Mouse (Mus musculus): ENCODE measurements around the gene Lars2. TPM values are rescaled to one million over a fixed set of nuclear protein-coding genes. Genes with fewer than 3 reads are reported as not detected.

Lars2 gene
- total and polyA plus RNA-seq, 3 experiments = 634 to 10,095 (median 684) TPM

DNA sequence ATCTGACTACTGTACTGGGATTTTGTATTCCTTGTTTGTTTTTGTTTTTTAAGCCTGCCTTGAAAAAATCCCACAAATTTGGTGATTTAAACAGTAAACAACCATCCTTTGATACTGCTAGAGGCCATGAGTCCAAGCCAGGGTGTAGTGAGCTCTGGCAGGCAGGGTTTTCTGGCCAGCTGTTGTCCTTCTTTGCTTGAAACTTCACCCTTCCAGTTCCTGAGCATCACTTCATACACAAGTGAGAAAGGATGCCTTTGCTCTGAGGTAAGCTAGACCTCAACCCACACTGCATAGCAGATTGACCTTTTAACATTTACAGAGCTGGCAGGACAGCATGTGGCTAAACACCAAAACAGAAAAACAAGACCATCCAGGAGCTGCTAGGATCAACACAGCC, 102.4 kb downstream of the Lars2 start:
- H3K36me3 ChIP-seq (ENCODE audit: control insufficient read depth in 1 of 2, insufficient read depth in 2 of 2, low read length in 2 of 2) = peaks cover 0 to 17% of the 10 kb centered on the region in 2 experiments; a peak in 2 of 4 replicates
- H3K27me3 ChIP-seq (ENCODE audit: control insufficient read depth in 1 of 2, insufficient read depth in 2 of 2, low read length in 2 of 2) = no peaks in the 10 kb centered on the region
- peaks cover 11 to 15% of the 10 kb centered on the region in 2 experiments for H3K4me1 ChIP-seq (ENCODE audit: control insufficient read depth in 1 of 2, insufficient read depth in 2 of 2, low read length in 2 of 2)
- H3K27ac ChIP-seq (ENCODE audit: control insufficient read depth, low read depth, low read length) = peak overlapping the region; percentile 68; the same call in 1 of the 2 replicates
- H3K9ac ChIP-seq (ENCODE audit: control insufficient read depth, low read depth, low read length, poor library complexity, severe bottlenecking) = no peak overlapping the region
- H3K9me3 ChIP-seq (replicated peaks; ENCODE audit: insufficient read depth, low read length) = no peaks in the 10 kb centered on the region
- no peak for DNase-seq (ENCODE audit: low read depth, low spot score)
- TF ChIP-seq POLR2A (IDR thresholded peaks at IDR 0.05; ENCODE audit: control insufficient read depth in 1 of 2, insufficient read depth in 1 of 2, low read depth in 1 of 2, low read length in 2 of 2, poor library complexity in 1 of 2) = no peak
- TF ChIP-seq MAFK (IDR thresholded peaks at IDR 0.05; ENCODE audit: borderline replicate concordance, low read depth, low read length) = no peak
- TF ChIP-seq ZMIZ1 (IDR thresholded peaks at IDR 0.05; ENCODE audit: low read depth, low read length) = no peak
- no peak overlapping the region for H3K4me3 ChIP-seq (ENCODE audit: control insufficient read depth in 1 of 2, insufficient read depth in 1 of 2, low read depth in 2 of 2, low read length in 2 of 2)
- H3K79me2 ChIP-seq (ENCODE audit: control insufficient read depth, insufficient read depth, low read length, poor library complexity) = no peaks in the 10 kb centered on the region

GRCm38 (mm10) chr9:123473377-123473776, 106.7 kb downstream of the Lars2 start:
- Histone ChIP-seq H3K4me3 (ENCODE audit: control insufficient read depth in 1 of 2, insufficient read depth in 1 of 2, low read depth in 2 of 2, low read length in 2 of 2) (no peak overlapping the region), H3K27ac (ENCODE audit: control insufficient read depth, low read depth, low read length) (no peak overlapping the region), H3K9me3 (replicated peaks; ENCODE audit: insufficient read depth, low read length) (no peaks in the 10 kb centered on the region), H3K9ac (ENCODE audit: control insufficient read depth, low read depth, low read length, poor library complexity, severe bottlenecking) (no peak overlapping the region), H3K4me1 (ENCODE audit: control insufficient read depth in 1 of 2, insufficient read depth in 2 of 2, low read length in 2 of 2) (peaks cover 11 to 12% of the 10 kb centered on the region in 2 experiments), H3K79me2 (ENCODE audit: control insufficient read depth, insufficient read depth, low read length, poor library complexity) (no peaks in the 10 kb centered on the region), H3K27me3 (ENCODE audit: control insufficient read depth in 1 of 2, insufficient read depth in 2 of 2, low read length in 2 of 2) (no peaks in the 10 kb centered on the region), H3K36me3 (ENCODE audit: control insufficient read depth in 1 of 2, insufficient read depth in 2 of 2, low read length in 2 of 2) (peaks cover 0 to 16% of the 10 kb centered on the region in 2 experiments; a peak in 2 of 4 replicates)
- TF ChIP-seq USF1 (IDR thresholded peaks at IDR 0.05; ENCODE audit: low read depth, low read length) (peak; percentile 41; the same call in 1 of the 2 replicates), NRF1 (IDR thresholded peaks at IDR 0.05; ENCODE audit: insufficient read depth, low read depth, low read length, poor library complexity, severe bottlenecking) (no peak)
- DNase-seq (ENCODE audit: low read depth, low spot score) = no peak

- peaks cover 0 to 11% of the 10 kb centered on the region in 2 experiments; a peak in 2 of 4 replicates for H3K36me3 ChIP-seq (ENCODE audit: control insufficient read depth in 1 of 2, insufficient read depth in 2 of 2, low read length in 2 of 2)
- H3K27me3 ChIP-seq (ENCODE audit: control insufficient read depth in 1 of 2, insufficient read depth in 2 of 2, low read length in 2 of 2) = no peaks in the 10 kb centered on the region
- DNase-seq (ENCODE audit: low read depth, low spot score) = no peak
- peaks cover 5 to 12% of the 10 kb centered on the region in 2 experiments; a peak in 3 of 4 replicates for H3K4me1 ChIP-seq (ENCODE audit: control insufficient read depth in 1 of 2, insufficient read depth in 2 of 2, low read length in 2 of 2)
- H3K9ac ChIP-seq (ENCODE audit: control insufficient read depth, low read depth, low read length, poor library complexity, severe bottlenecking) = no peak overlapping the region
- no peak overlapping the region for H3K4me3 ChIP-seq (ENCODE audit: control insufficient read depth in 1 of 2, insufficient read depth in 1 of 2, low read depth in 2 of 2, low read length in 2 of 2)
- no peaks in the 10 kb centered on the region for H3K9me3 ChIP-seq (replicated peaks; ENCODE audit: insufficient read depth, low read length)
- H3K27ac ChIP-seq (ENCODE audit: control insufficient read depth, low read depth, low read length) = no peak overlapping the region
- H3K79me2 ChIP-seq (ENCODE audit: control insufficient read depth, insufficient read depth, low read length, poor library complexity) = peaks cover 20% of the 10 kb centered on the region
- TF ChIP-seq KAT2A (conservative IDR thresholded peaks at IDR 0.05; ENCODE audit: low read depth, low read length) (no peak), POLR2A (IDR thresholded peaks at IDR 0.05; ENCODE audit: control insufficient read depth in 1 of 2, insufficient read depth in 1 of 2, low read depth in 1 of 2, low read length in 2 of 2, poor library complexity in 1 of 2) (no peak), BHLHE40 (IDR thresholded peaks at IDR 0.05; ENCODE audit: borderline replicate concordance, low read depth, low read length) (no peak), TAL1 (IDR thresholded peaks at IDR 0.05; ENCODE audit: low read length) (no peak), SIN3A (IDR thresholded peaks at IDR 0.05; ENCODE audit: low read length) (no peak), ZKSCAN1 (IDR thresholded peaks at IDR 0.05; ENCODE audit: low read depth, low read length) (no peak), ZMIZ1 (IDR thresholded peaks at IDR 0.05; ENCODE audit: low read depth, low read length) (no peak), USF2 (IDR thresholded peaks at IDR 0.05; ENCODE audit: borderline replicate concordance in 1 of 2, insufficient read depth in 1 of 2, low read depth in 1 of 2, low read length in 2 of 2) (no peak), MXI1 (IDR thresholded peaks at IDR 0.05; ENCODE audit: low read depth, low read length) (no peak), ETS1 (IDR thresholded peaks at IDR 0.05; ENCODE audit: low read depth, low read length) (no peak), E2F4 (IDR thresholded peaks at IDR 0.05; ENCODE audit: borderline replicate concordance, low read depth, low read length) (no peak), UBTF (IDR thresholded peaks at IDR 0.05; ENCODE audit: borderline replicate concordance, insufficient read depth, low read depth, low read length) (no peak), CTCF (IDR thresholded peaks at IDR 0.05 in 2 of 3, conservative IDR thresholded peaks at IDR 0.05 in 1 of 3; ENCODE audit: control insufficient read depth in 1 of 3, insufficient read depth in 1 of 3, low read depth in 2 of 3, low read length in 3 of 3, poor library complexity in 1 of 3, severe bottlenecking in 1 of 3) (no peak), CHD1 (IDR thresholded peaks at IDR 0.05; ENCODE audit: low read depth, low read length) (no peak)
Measured at GRCm38 (mm10) chr9:123475569-123475968, 108.8 kb downstream of the Lars2 start.
